Mouse (Mus musculus) stomach, embryonic 16.5 days (tissue): ENCODE data around the gene Acd. TPM values are rescaled to one million over a fixed set of nuclear protein-coding genes. Genes with fewer than 3 reads are reported as not detected.

Source experiments
- ATAC-seq: fragments of 200-750 bp; cut with Nextera tagmentation; 2 replicates; pipeline ENCODE4 v1.8.0; 2017; ENCODE audit warnings: moderate number of reproducible peaks, moderate TSS enrichment; ENCODE audit not compliant: insufficient read depth, low FRiP score
- H3K27ac ChIP-seq: fragments of 300-500 bp; sonication (generic); 2 replicates; pipeline ENCODE4 v1.5.1; 2014; ENCODE audit warnings: low read length
- H3K27me3 ChIP-seq: fragments of 300-500 bp; sonication (generic); 2 replicates; pipeline ENCODE4 v1.6.1; 2014; ENCODE audit warnings: low read length, control low read depth, mixed read lengths; ENCODE audit not compliant: control insufficient read depth, insufficient read depth
- H3K36me3 ChIP-seq: fragments of 300-500 bp; sonication (generic); 2 replicates; pipeline ENCODE4 v1.6.1; 2014; ENCODE audit warnings: low read length; ENCODE audit not compliant: control insufficient read depth, insufficient read depth
- H3K4me1 ChIP-seq: fragments of 300-500 bp; sonication (generic); 2 replicates; pipeline ENCODE4 v1.6.1; 2014; ENCODE audit warnings: low read length, control low read depth, mixed read lengths; ENCODE audit not compliant: control insufficient read depth, insufficient read depth
- H3K4me2 ChIP-seq: fragments of 300-500 bp; sonication (generic); 2 replicates; pipeline ENCODE4 v1.6.1; 2014; ENCODE audit warnings: low read depth, low read length, mixed read lengths
- H3K4me3 ChIP-seq: fragments of 300-500 bp; sonication (generic); replicated peaks from 2 replicates; pipeline ENCODE4 v1.5.1; 2014; ENCODE audit warnings: mild to moderate bottlenecking, low read length
- H3K9ac ChIP-seq: fragments of 300-500 bp; sonication (generic); 2 replicates; pipeline ENCODE4 v1.6.1; 2014; ENCODE audit warnings: low read length
- H3K9me3 ChIP-seq: fragments of 300-500 bp; sonication (generic); replicated peaks from 2 replicates; pipeline ENCODE4 v1.6.1; 2016; ENCODE audit warnings: low read length, control low read depth; ENCODE audit not compliant: control insufficient read depth
- WGBS: fragments of 180-500 bp; shearing (Covaris S2); extraction: QIAGEN DNeasy Blood & Tissue Kit; methylation state at CpG from one replicate; pipeline ENCODE4 v1.1.7; 2014; 5-methylcytosine and 5-hydroxymethylcytosine counted together
- polyA plus RNA-seq: library from polyadenylated mRNA; unstranded; fragments of >200 nt; fragmentation: Nextera tagmentation; extraction: Ambion mirVana; gene quantifications from 2 replicates; pipeline ENCODE4 v1.2.1, GENCODE M21; 2015

The Acd gene
- 47.9 and 54.0 TPM in 2 replicates for polyA plus RNA-seq

DNA sequence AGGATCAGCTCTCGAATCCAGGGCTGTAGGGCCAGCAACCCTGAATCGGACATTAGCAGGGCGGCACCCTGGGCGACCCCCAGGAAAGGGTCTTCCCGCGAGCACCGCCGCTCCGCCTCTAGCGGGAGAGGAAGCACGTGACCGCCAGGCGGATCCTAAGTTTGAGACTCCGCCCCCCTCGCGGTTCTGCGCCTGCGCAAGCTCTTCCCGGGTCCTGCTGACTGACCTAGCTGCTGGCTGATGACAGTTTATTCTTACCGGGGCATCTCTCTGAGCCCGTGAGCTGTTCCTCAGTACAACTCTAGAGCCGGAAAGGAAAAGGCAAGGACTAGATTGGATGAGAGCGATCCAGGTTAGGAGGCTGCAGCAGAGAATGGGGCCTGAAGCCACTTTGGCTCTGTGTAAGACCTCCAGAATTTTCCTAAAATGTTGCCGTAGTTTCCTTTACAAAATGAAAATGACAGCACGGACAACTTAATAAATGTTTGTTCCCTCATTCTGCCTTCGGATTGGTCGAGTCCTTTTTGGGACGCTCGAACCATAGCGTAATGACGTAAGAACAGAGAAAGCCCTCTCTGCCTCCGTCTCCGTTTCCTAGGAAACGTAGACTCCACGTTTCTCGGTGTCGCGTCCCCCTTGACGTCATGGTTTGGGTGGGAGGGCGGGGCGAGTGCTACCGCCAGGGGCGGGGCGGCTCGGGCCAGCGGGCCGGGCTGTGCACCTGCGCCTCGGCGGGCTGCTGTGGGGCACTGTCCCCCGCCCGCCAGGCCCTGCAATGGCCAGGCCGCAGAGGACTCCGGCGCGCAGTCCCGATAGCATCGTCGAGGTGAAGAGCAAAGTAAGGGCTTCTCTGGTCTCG is at the start of gene Acd, which contains the start of gene Pard6a:
Gene Acd, minus strand, starts transcription at position 137 of the 859 bp plus-strand sequence.
Gene Pard6a, plus strand, starts transcription at position 183 of the 859 bp plus-strand sequence.
- H3K36me3 ChIP-seq, result 0 out of 2 replicates have a peak, but pooled peaks cover 6% of the 10 kb centered on the region
- WGBS, result under 1% methylated on average over 60 of the region's 60 CpGs
- H3K4me2 ChIP-seq, result peak within 1 kb of the TSS; percentile 89
- peak within 1 kb of the TSS; percentile 97 for H3K27ac ChIP-seq
- peaks cover 12% of the 10 kb centered on the region for H3K4me1 ChIP-seq
- H3K4me3 ChIP-seq, result peak within 1 kb of the TSS; percentile 85
- peak; percentile 87 for ATAC-seq
- no peaks in the 10 kb centered on the region for H3K9me3 ChIP-seq
- H3K9ac ChIP-seq, result peak within 1 kb of the TSS; percentile 80
- H3K27me3 ChIP-seq, result no peaks in the 10 kb centered on the region

GRCm38 (mm10) chr8:105750606-105751005 is 49.7 kb upstream of the Acd start:
- Histone ChIP-seq H3K4me2 (peak overlapping the region; percentile 23; the same call in 1 of the 2 replicates), H3K27me3 (no peaks in the 10 kb centered on the region), H3K9me3 (no peaks in the 10 kb centered on the region), H3K4me1 (peaks cover 17% of the 10 kb centered on the region), H3K9ac (no peak overlapping the region), H3K36me3 (no peaks in the 10 kb centered on the region), H3K27ac (peak overlapping the region; percentile 67), H3K4me3 (0 out of 2 replicates have a peak overlapping the region, but pooled peaks have one; percentile 4)
- peak; percentile 53; the same call in 1 of the 2 replicates for ATAC-seq
- 16% methylated on average over 11 of the region's 11 CpGs for WGBS

- Histone ChIP-seq H3K4me3 (no peak overlapping the region), H3K27me3 (no peaks in the 10 kb centered on the region), H3K4me1 (peaks cover 6% of the 10 kb centered on the region; the same call in 1 of the 2 replicates), H3K9me3 (no peaks in the 10 kb centered on the region), H3K27ac (no peak overlapping the region), H3K9ac (no peak overlapping the region), H3K4me2 (no peak overlapping the region), H3K36me3 (no peaks in the 10 kb centered on the region)
- no peak for ATAC-seq
- 80% methylated on average over 4 of the region's 4 CpGs for WGBS
Measured at GRCm38 (mm10) chr8:105743301-105743700, 42.4 kb upstream of the Acd start.

GRCm38 (mm10) chr8:105739216-105739615 is 38.3 kb upstream of the Acd start:
- H3K4me3 ChIP-seq, result no peak overlapping the region
- no peaks in the 10 kb centered on the region for H3K4me1 ChIP-seq
- H3K36me3 ChIP-seq, result no peaks in the 10 kb centered on the region
- no peak overlapping the region for H3K4me2 ChIP-seq
- no peak overlapping the region for H3K27ac ChIP-seq
- no peak overlapping the region for H3K9ac ChIP-seq
- ATAC-seq, result no peak
- 84% methylated on average over 5 of the region's 5 CpGs for whole genome bisulfite sequencing
- H3K9me3 ChIP-seq, result no peaks in the 10 kb centered on the region
- no peaks in the 10 kb centered on the region for H3K27me3 ChIP-seq

- H3K27ac ChIP-seq, result no peak overlapping the region
- no peaks in the 10 kb centered on the region for H3K27me3 ChIP-seq
- no peaks in the 10 kb centered on the region for H3K9me3 ChIP-seq
- WGBS, result 88% methylated on average over 5 of the region's 5 CpGs
- H3K4me2 ChIP-seq, result no peak overlapping the region
- no peak for ATAC-seq
- H3K9ac ChIP-seq, result no peak overlapping the region
- H3K4me1 ChIP-seq, result no peaks in the 10 kb centered on the region
- H3K4me3 ChIP-seq, result no peak overlapping the region
- H3K36me3 ChIP-seq, result no peaks in the 10 kb centered on the region
Measured at GRCm38 (mm10) chr8:105732186-105732585, 31.3 kb upstream of the Acd start.

DNA sequence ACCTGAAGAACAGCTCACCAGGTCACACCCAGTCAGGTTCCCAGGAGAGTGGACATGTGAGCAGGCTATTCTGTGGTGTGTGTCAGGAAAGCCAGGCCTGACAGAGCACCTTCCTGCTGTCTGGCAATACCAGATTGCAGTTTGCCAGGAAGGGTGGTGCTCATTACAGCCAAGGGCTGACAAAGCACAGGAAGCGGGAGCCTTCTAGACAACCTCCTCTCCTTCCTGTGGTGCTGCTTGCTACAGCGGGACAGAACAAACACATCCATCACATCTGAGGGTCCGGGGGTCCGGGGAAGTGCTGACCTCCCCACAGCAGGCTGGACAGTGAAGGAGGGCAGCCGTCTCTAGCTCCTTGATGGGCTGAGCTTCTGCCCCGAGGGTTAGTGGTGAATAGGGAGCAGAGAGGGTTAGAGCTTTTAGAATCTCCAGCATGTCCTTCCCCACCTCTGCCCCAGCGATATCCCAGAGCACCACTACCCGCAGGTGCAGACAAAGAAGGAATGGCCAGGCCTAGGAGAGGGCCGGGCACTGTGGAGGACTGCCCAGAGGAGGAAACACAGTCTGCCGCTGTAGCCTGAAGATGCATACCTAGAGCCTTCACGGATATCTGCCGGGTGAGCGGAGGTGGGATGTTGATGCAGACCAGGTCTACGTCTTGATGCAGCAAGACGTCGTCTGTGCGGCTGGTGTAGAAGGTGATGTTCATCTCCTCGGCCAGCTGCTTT is 26.7 kb upstream of the Acd start:
- no peak overlapping the region for H3K9ac ChIP-seq
- H3K4me3 ChIP-seq, result no peak overlapping the region
- ATAC-seq, result peak; percentile 64
- H3K9me3 ChIP-seq, result no peaks in the 10 kb centered on the region
- H3K36me3 ChIP-seq, result no peaks in the 10 kb centered on the region
- 72% methylated on average over 18 of the region's 18 CpGs for WGBS
- H3K27me3 ChIP-seq, result no peaks in the 10 kb centered on the region
- H3K27ac ChIP-seq, result peak overlapping the region; percentile 60
- no peak overlapping the region for H3K4me2 ChIP-seq
- H3K4me1 ChIP-seq, result no peaks in the 10 kb centered on the region

DNA sequence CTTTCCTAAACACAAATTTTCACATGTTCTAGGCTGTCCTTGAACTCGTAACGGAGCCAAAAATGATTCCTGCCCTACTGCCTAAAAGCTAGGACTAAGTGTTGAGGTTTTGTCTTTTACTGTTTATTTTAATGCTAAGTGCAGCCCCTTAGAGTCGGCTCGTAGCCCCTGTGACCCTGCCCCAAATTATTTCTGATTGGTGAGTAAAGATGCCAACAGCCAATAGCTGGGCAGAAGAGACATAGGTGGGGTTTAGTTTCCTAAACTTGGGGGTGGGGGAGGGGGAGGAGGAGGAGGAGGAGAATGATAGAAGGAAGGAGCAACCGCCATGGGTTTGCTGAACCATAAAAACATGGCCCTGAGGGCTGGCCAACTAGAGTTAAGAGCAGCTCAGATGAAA is 24.8 kb upstream of the Acd start:
- no peak for ATAC-seq
- Histone ChIP-seq H3K4me3 (no peak overlapping the region), H3K36me3 (no peaks in the 10 kb centered on the region), H3K27me3 (no peaks in the 10 kb centered on the region), H3K4me2 (no peak overlapping the region), H3K9me3 (no peaks in the 10 kb centered on the region), H3K27ac (no peak overlapping the region), H3K9ac (no peak overlapping the region), H3K4me1 (no peaks in the 10 kb centered on the region)
- 79% methylated on average over 5 of the region's 5 CpGs for WGBS

- Histone ChIP-seq H3K4me3 (no peak overlapping the region), H3K4me1 (no peaks in the 10 kb centered on the region), H3K9me3 (no peaks in the 10 kb centered on the region), H3K4me2 (no peak overlapping the region), H3K36me3 (no peaks in the 10 kb centered on the region), H3K27me3 (no peaks in the 10 kb centered on the region), H3K27ac (no peak overlapping the region), H3K9ac (no peak overlapping the region)
- WGBS, result 84% methylated on average over 9 of the region's 9 CpGs
- no peak for ATAC-seq
Measured at GRCm38 (mm10) chr8:105722861-105723260, 22.0 kb upstream of the Acd start.

GRCm38 (mm10) chr8:105719637-105720036 is 18.7 kb upstream of the Acd start:
- no peak overlapping the region for H3K9ac ChIP-seq
- no peak for ATAC-seq
- H3K4me1 ChIP-seq, result no peaks in the 10 kb centered on the region
- no peak overlapping the region for H3K4me3 ChIP-seq
- H3K9me3 ChIP-seq, result no peaks in the 10 kb centered on the region
- H3K27ac ChIP-seq, result no peak overlapping the region
- no peak overlapping the region for H3K4me2 ChIP-seq
- WGBS, result 81% methylated on average over 4 of the region's 4 CpGs
- H3K36me3 ChIP-seq, result no peaks in the 10 kb centered on the region
- no peaks in the 10 kb centered on the region for H3K27me3 ChIP-seq
